Mouse (Mus musculus) kidney, adult 2 months (tissue): ENCODE data around the gene Pced1b.

ENCODE experiments used
- CTCF ChIP-seq: fragments of 200-500 bp; conservative IDR thresholded peaks from 2 replicates; pipeline ENCODE4 v1.5.1; 2011; ENCODE audit warnings: low read depth, mild to moderate bottlenecking, control low read depth, low read length, moderate library complexity, mixed read lengths; ENCODE audit not compliant: insufficient read depth, insufficient read length
- POLR2A ChIP-seq: fragments of 200-500 bp; IDR thresholded peaks from one replicate; pipeline ENCODE4 v1.6.1; 2011; ENCODE audit warnings: low read depth, low read length, control low read depth

GRCm38 (mm10) chr15:97394561-97394960, 147.7 kb downstream of the Pced1b start:
- TF ChIP-seq POLR2A (no peak), CTCF (no peak)
